Mouse (Mus musculus) forebrain, embryonic 14.5 days (tissue): Measurements from ENCODE around the gene Gm49450. TPM values are rescaled to one million over a fixed set of nuclear protein-coding genes. Genes with fewer than 3 reads are reported as not detected.
A peak's percentile ranks its signal among the peaks of the same experiment; 100 is the strongest.
"Not testable (repeated sequence)": the region's sequence is repeated elsewhere in the genome, so short reads cannot be mapped to it uniquely, and the experiment has no call there.

ENCODE experiments used
- ATAC-seq: fragments of 200-750 bp; cut with Nextera tagmentation; 2 replicates; pipeline ENCODE4 v1.8.0; 2017; ENCODE audit warnings: mild to moderate bottlenecking, moderate library complexity
- DNase-seq: peaks from one replicate; pipeline ENCODE4 v3.0.0-alpha.2; 2015; ENCODE audit warnings: low spot score
- H3K27ac ChIP-seq: fragments of 300-500 bp; sonication (generic); 2 replicates; pipeline ENCODE4 v1.5.1; 2014; ENCODE audit warnings: low read depth, mild to moderate bottlenecking, control low read depth, low read length, moderate library complexity
- H3K27me3 ChIP-seq: fragments of 300-500 bp; sonication (generic); replicated peaks from 2 replicates; pipeline ENCODE4 v1.6.1; 2014; ENCODE audit warnings: low read length, control low read depth, mixed read lengths; ENCODE audit not compliant: control insufficient read depth, insufficient read depth
- H3K36me3 ChIP-seq: fragments of 300-500 bp; sonication (generic); 2 replicates; pipeline ENCODE4 v1.6.1; 2014; ENCODE audit warnings: low read length, control low read depth; ENCODE audit not compliant: control insufficient read depth, insufficient read depth
- H3K4me1 ChIP-seq: fragments of 300-500 bp; sonication (generic); 2 replicates; pipeline ENCODE4 v1.6.1; 2014; ENCODE audit warnings: antibody characterized with exemption, low read length, control low read depth; ENCODE audit not compliant: control insufficient read depth, insufficient read depth
- H3K4me2 ChIP-seq: fragments of 300-500 bp; sonication (generic); 2 replicates; pipeline ENCODE4 v1.6.1; 2014; ENCODE audit warnings: mild to moderate bottlenecking, control low read depth, low read length
- H3K4me3 ChIP-seq: fragments of 300-500 bp; sonication (generic); 2 replicates; pipeline ENCODE4 v1.5.1; 2014; ENCODE audit warnings: low read depth, low read length, control low read depth
- H3K9ac ChIP-seq: fragments of 300-500 bp; sonication (generic); 2 replicates; pipeline ENCODE4 v1.6.1; 2014; ENCODE audit warnings: mild to moderate bottlenecking, low read length, control low read depth, moderate library complexity
- H3K9me3 ChIP-seq: fragments of 300-500 bp; sonication (generic); replicated peaks from 2 replicates; pipeline ENCODE4 v1.6.1; 2016; ENCODE audit warnings: low read length, control low read depth, mixed read lengths; ENCODE audit not compliant: control insufficient read depth
- WGBS: fragments of 180-500 bp; shearing (Covaris S2); extraction: QIAGEN DNeasy Blood & Tissue Kit; methylation state at CpG from one replicate; pipeline ENCODE4 v1.1.7; 2014; 5-methylcytosine and 5-hydroxymethylcytosine counted together
- polyA plus RNA-seq: library from polyadenylated mRNA; unstranded; fragments of >200 nt; fragmentation: Nextera tagmentation; extraction: Ambion mirVana; gene quantifications from 2 replicates; pipeline ENCODE4 v1.2.1, GENCODE M21; 2014

The Gm49450 gene
- polyA plus RNA-seq, 1 experiment from 2014 or later: not detected

DNA sequence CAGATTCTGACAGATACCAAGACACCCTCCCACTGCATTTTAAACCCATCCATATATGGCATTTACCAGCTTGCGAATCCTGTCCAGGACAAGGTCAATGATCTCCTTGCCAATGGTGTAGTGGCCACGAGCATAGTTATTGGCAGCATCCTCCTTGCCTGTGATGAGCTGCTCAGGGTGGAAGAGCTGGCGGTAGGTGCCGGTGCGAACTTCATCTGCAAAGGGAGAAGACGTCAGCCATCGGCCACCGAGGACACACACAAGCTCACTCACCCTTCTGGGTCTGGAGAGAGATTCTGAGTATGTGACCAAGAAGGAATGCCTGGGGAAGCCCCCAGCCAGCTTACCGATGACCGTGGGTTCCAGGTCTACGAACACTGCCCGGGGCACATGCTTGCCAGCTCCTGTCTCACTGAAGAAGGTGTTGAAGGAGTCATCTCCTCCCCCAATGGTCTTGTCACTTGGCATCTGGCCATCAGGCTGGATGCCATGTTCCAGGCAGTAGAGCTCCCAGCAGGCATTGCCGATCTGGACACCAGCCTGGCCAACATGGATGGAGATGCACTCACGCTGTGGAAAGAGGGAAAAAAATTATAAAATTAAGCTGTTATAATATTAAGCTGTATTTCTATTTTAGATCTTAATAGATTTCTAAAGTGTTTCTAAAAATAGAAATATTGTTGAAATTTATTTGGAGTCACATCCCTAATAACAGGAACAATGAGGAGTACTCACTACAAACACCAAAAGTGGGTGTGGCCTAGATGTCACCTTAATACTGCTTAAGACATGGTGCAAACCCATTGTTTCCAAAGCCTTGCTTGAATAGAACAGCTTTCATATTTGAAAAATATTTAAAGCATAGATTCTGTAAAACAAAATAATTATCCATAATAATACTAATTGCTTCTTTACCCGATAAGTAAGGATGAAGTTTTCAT, 2.0 kb downstream of the Gm49450 start:
- not testable (repeated sequence) for H3K27me3 ChIP-seq, H3K9me3 ChIP-seq, ATAC-seq, H3K4me1 ChIP-seq
- WGBS: 66% methylated on average over 11 of the region's 15 CpGs
- Histone ChIP-seq H3K27ac (peak overlapping the region; percentile 99), H3K9ac (peak overlapping the region; percentile 100), H3K4me3 (peak overlapping the region; percentile 97), H3K4me2 (peak overlapping the region; percentile 48), H3K36me3 (peaks cover 21% of the 10 kb centered on the region)
- DNase-seq: peak; percentile 77

- 54% methylated on average over 3 of the region's 3 CpGs for WGBS
- Histone ChIP-seq H3K27ac (peak overlapping the region; percentile 50; the same call in 1 of the 2 replicates), H3K4me2 (peak overlapping the region; percentile 60), H3K27me3 (no peaks in the 10 kb centered on the region), H3K4me3 (peak overlapping the region; percentile 28), H3K9me3 (no peaks in the 10 kb centered on the region), H3K4me1 (no peaks in the 10 kb centered on the region), H3K9ac (peak overlapping the region; percentile 62), H3K36me3 (peaks cover 21% of the 10 kb centered on the region)
- peak; percentile 41 for DNase-seq
- no peak for ATAC-seq
Observed at GRCm38 (mm10) chr15:98949607-98949892, 3.8 kb downstream of the Gm49450 start.

DNA sequence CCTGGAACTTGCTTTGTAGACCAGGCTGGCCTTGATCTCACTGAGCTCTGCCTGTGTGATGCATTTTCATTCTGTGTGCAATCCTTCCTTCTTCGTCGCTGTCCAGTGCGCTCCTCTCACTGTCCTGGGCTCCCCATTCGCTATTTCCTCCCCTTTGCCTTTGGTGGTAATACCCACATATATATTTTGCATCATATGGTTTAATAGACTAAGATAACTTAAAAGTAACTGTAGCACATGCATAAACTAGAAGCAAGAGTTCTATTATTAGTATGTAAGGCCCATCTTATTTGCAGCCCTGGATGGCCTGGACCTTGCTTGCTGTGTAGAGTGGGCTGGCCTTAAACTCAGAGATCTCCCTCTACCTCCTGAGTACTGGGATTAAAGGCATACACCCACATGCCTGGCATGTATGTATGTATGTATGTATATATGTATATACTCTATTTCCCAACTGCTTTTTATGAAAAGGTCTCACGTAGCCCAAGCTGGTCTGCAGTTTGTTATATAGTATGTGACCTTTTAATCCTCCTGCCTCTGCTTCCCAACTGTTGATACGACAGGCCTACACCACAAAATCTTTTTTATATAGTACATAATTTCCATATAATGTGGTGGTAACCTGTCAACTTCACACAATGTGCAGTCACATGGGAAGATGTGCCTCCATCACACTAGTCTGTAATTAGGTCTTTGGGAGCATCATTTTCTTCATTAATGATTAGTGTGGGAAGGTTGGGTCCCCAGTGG, 4.3 kb downstream of the Gm49450 start:
- Histone ChIP-seq H3K36me3 (peaks cover 21% of the 10 kb centered on the region), H3K4me3 (peak overlapping the region; percentile 28), H3K4me2 (peak overlapping the region; percentile 60), H3K27me3 (no peaks in the 10 kb centered on the region), H3K4me1 (no peaks in the 10 kb centered on the region), H3K9me3 (no peaks in the 10 kb centered on the region), H3K9ac (peak overlapping the region; percentile 62), H3K27ac (peak overlapping the region; percentile 50; the same call in 1 of the 2 replicates)
- WGBS: 64% methylated on average over 6 of the region's 6 CpGs
- ATAC-seq (no peak), DNase-seq (peak; percentile 50)

GRCm38 (mm10) chr15:98948382-98948781, 5.0 kb downstream of the Gm49450 start:
- Histone ChIP-seq H3K36me3 (peaks cover 21% of the 10 kb centered on the region), H3K27me3 (no peaks in the 10 kb centered on the region), H3K4me1 (no peaks in the 10 kb centered on the region), H3K4me2 (peak overlapping the region; percentile 60), H3K4me3 (no peak overlapping the region), H3K27ac (no peak overlapping the region), H3K9me3 (no peaks in the 10 kb centered on the region), H3K9ac (peak overlapping the region; percentile 62)
- ATAC-seq (no peak), DNase-seq (no peak)

GRCm38 (mm10) chr15:98947884-98948283, 5.5 kb downstream of the Gm49450 start:
- Histone ChIP-seq H3K9me3 (no peaks in the 10 kb centered on the region), H3K9ac (peak overlapping the region; percentile 62), H3K4me3 (no peak overlapping the region), H3K27ac (no peak overlapping the region), H3K27me3 (no peaks in the 10 kb centered on the region), H3K36me3 (peaks cover 21% of the 10 kb centered on the region), H3K4me2 (peak overlapping the region; percentile 60), H3K4me1 (no peaks in the 10 kb centered on the region)
- DNase-seq (no peak), ATAC-seq (no peak)
- WGBS: 53% methylated on average over 3 of the region's 3 CpGs

- H3K9me3 ChIP-seq: no peaks in the 10 kb centered on the region
- peaks cover 2% of the 10 kb centered on the region; the same call in 1 of the 2 replicates for H3K4me1 ChIP-seq
- no peak overlapping the region for H3K27ac ChIP-seq
- no peak overlapping the region for H3K4me2 ChIP-seq
- no peaks in the 10 kb centered on the region for H3K36me3 ChIP-seq
- no peak overlapping the region for H3K4me3 ChIP-seq
- no peak for DNase-seq
- H3K9ac ChIP-seq: no peak overlapping the region
- H3K27me3 ChIP-seq: no peaks in the 10 kb centered on the region
- no peak for ATAC-seq
- 79% methylated on average over 4 of the region's 4 CpGs for WGBS
Observed at GRCm38 (mm10) chr15:98943133-98943532, 10.2 kb downstream of the Gm49450 start.

DNA sequence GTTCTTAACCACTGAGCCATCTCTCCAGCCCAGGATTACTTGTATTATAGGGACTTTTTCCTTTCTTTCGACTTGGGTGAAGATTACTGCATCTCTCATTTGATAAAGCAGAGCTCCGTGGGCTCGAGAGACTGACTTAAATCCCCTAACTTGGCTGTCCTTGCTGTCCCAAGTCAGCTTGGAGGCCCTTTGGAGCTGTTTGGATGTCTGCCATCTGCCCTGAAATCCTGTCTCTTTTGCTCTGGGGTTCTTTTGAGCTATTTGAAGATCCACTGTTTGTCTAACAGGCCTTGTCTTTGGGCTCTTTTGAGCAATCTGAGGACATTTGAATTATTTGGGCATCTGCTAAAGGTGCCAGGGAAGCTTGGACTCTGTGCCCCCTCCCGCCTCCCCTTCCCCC, 11.3 kb downstream of the Gm49450 start:
- 76% methylated on average over 4 of the region's 4 CpGs for WGBS

GRCm38 (mm10) chr15:98941539-98941938, 11.8 kb downstream of the Gm49450 start:
- no peak overlapping the region for H3K4me3 ChIP-seq
- peaks cover 2% of the 10 kb centered on the region; the same call in 1 of the 2 replicates for H3K4me1 ChIP-seq
- ATAC-seq: no peak
- H3K9ac ChIP-seq: no peak overlapping the region
- H3K27ac ChIP-seq: no peak overlapping the region
- 91% methylated on average over 2 of the region's 2 CpGs for WGBS
- no peaks in the 10 kb centered on the region for H3K27me3 ChIP-seq
- no peak for DNase-seq
- H3K36me3 ChIP-seq: no peaks in the 10 kb centered on the region
- H3K9me3 ChIP-seq: no peaks in the 10 kb centered on the region
- no peak overlapping the region for H3K4me2 ChIP-seq

More for the DNA sequence above, 11.3 kb downstream of the Gm49450 start:
- Histone ChIP-seq H3K27me3 (no peaks in the 10 kb centered on the region), H3K36me3 (no peaks in the 10 kb centered on the region), H3K9ac (no peak overlapping the region), H3K4me2 (no peak overlapping the region), H3K4me3 (no peak overlapping the region), H3K9me3 (no peaks in the 10 kb centered on the region), H3K27ac (no peak overlapping the region), H3K4me1 (peaks cover 2% of the 10 kb centered on the region; the same call in 1 of the 2 replicates)
- no peak for ATAC-seq
- no peak for DNase-seq
